Mouse (Mus musculus) heart, adult 2 months (tissue): ENCODE data around the gene Cela1.
A peak's percentile ranks its signal among the peaks of the same experiment; 100 is the strongest.

Experiments used
- CTCF ChIP-seq: fragments of 200-600 bp; IDR thresholded peaks from 2 replicates; pipeline ENCODE4 v1.8.1; 2022; ENCODE audit warnings: antibody characterized with exemption, mild to moderate bottlenecking, moderate library complexity
- EP300 ChIP-seq: fragments of 200-500 bp; IDR thresholded peaks from 2 replicates; pipeline ENCODE4 v1.6.1; 2011; ENCODE audit warnings: low read depth, low read length, control low read depth; ENCODE audit not compliant: insufficient read depth

- TF ChIP-seq CTCF (peak; percentile 71), EP300 (0 out of 2 replicates have a peak, but pooled peaks have one; percentile 12)
These were observed 50.1 kb downstream of the Cela1 start for GRCm38 (mm10) chr15:100637661-100638060.
